Mouse (Mus musculus) liver, adult 2 months (tissue): ENCODE measurements around the gene Apmap. TPM values are rescaled to one million over a fixed set of nuclear protein-coding genes. Genes with fewer than 3 reads are reported as not detected.

Source experiments
- DNase-seq: peaks from one replicate; pipeline ENCODE4 v3.0.0-alpha.2; 2011; ENCODE audit warnings: low read depth, low spot score; ENCODE audit errors: extremely low read depth
- H3K27ac ChIP-seq: fragments of 200-500 bp; replicated peaks from 2 replicates; pipeline ENCODE4 v1.5.1; 2012; ENCODE audit warnings: low read depth, mild to moderate bottlenecking, control low read depth, inconsistent platforms, low read length; ENCODE audit not compliant: insufficient read depth
- H3K27me3 ChIP-seq: fragments of 200-500 bp; 2 replicates; pipeline ENCODE4 v1.6.1; 2012; ENCODE audit warnings: mild to moderate bottlenecking, moderate library complexity, low read length, inconsistent platforms; ENCODE audit not compliant: control insufficient read depth, insufficient read depth
- H3K36me3 ChIP-seq: fragments of 200-500 bp; 2 replicates; pipeline ENCODE4 v1.6.1; 2012; ENCODE audit warnings: low read length, inconsistent platforms; ENCODE audit not compliant: control insufficient read depth, insufficient read depth
- H3K4me1 ChIP-seq: fragments of 200-500 bp; 2 replicates; pipeline ENCODE4 v1.6.1; 2011; ENCODE audit warnings: low read length; ENCODE audit not compliant: control insufficient read depth, insufficient read depth
- H3K4me3 ChIP-seq: fragments of 200-500 bp; 2 replicates; pipeline ENCODE4 v1.5.1; 2011; ENCODE audit warnings: low read depth, mild to moderate bottlenecking, control low read depth, low read length, moderate library complexity; ENCODE audit not compliant: insufficient read depth
- H3K79me2 ChIP-seq: fragments of 200-500 bp; 2 replicates; pipeline ENCODE4 v1.6.1; 2012; ENCODE audit warnings: inconsistent platforms, mild to moderate bottlenecking, low read length, moderate library complexity; ENCODE audit not compliant: control insufficient read depth, insufficient read depth
- H3K9ac ChIP-seq: fragments of 200-500 bp; 2 replicates; pipeline ENCODE4 v1.6.1; 2012; ENCODE audit warnings: low read depth, mild to moderate bottlenecking, control low read depth, inconsistent platforms, low read length
- CTCF ChIP-seq: fragments of 200-500 bp; IDR thresholded peaks from 2 replicates; pipeline ENCODE4 v1.5.1; 2011; ENCODE audit warnings: low read depth, low read length, control low read depth
- POLR2A ChIP-seq: fragments of 200-500 bp; IDR thresholded peaks from 2 replicates; pipeline ENCODE4 v1.6.1; 2011; ENCODE audit warnings: low read length, control low read depth; ENCODE audit not compliant: insufficient read depth; ENCODE audit errors: extremely low read depth
- WGBS: fragments of 180-500 bp; shearing (Covaris S2); methylation state at CpG from one replicate; pipeline ENCODE4 v1.1.7; 2018; 5-methylcytosine and 5-hydroxymethylcytosine counted together
- polyA plus RNA-seq: library from polyadenylated mRNA; depleted of rRNA; stranded (reverse); fragments of >200 nt; gene quantifications from 2 replicates; pipeline ENCODE4 v1.2.3, GENCODE M21; 2012
- total RNA-seq: library from RNA; depleted of rRNA; stranded (reverse); fragments of >200 nt; gene quantifications from 2 replicates; pipeline ENCODE4 v1.2.3, GENCODE M21; 2014

The Apmap gene
- total and polyA plus RNA-seq, 2 experiments, result 23.5 to 42.9 TPM

GRCm38 (mm10) chr2:150627140-150627539, 18.8 kb upstream of the Apmap start:
- Histone ChIP-seq H3K27me3 (no peaks in the 10 kb centered on the region), H3K27ac (no peak overlapping the region), H3K36me3 (no peaks in the 10 kb centered on the region), H3K4me1 (no peaks in the 10 kb centered on the region), H3K4me3 (no peak overlapping the region), H3K9ac (no peak overlapping the region), H3K79me2 (no peaks in the 10 kb centered on the region)
- TF ChIP-seq CTCF, result no peak
- TF ChIP-seq POLR2A, result no peak
- whole genome bisulfite sequencing, result 73% methylated on average over 6 of the region's 6 CpGs
- DNase-seq, result no peak

GRCm38 (mm10) chr2:150624926-150625325, 16.6 kb upstream of the Apmap start:
- H3K4me1 ChIP-seq, result no peaks in the 10 kb centered on the region
- no peak for TF ChIP-seq POLR2A
- no peak for TF ChIP-seq CTCF
- no peak overlapping the region for H3K9ac ChIP-seq
- no peaks in the 10 kb centered on the region for H3K36me3 ChIP-seq
- no peak overlapping the region for H3K27ac ChIP-seq
- DNase-seq, result no peak
- H3K4me3 ChIP-seq, result no peak overlapping the region
- no peaks in the 10 kb centered on the region for H3K79me2 ChIP-seq
- WGBS, result 89% methylated on average over 8 of the region's 8 CpGs
- no peaks in the 10 kb centered on the region for H3K27me3 ChIP-seq

- H3K9ac ChIP-seq, result no peak overlapping the region
- H3K27ac ChIP-seq, result no peak overlapping the region
- no peaks in the 10 kb centered on the region for H3K79me2 ChIP-seq
- H3K36me3 ChIP-seq, result no peaks in the 10 kb centered on the region
- H3K4me3 ChIP-seq, result no peak overlapping the region
- no peaks in the 10 kb centered on the region for H3K27me3 ChIP-seq
- TF ChIP-seq POLR2A (no peak), CTCF (no peak)
- H3K4me1 ChIP-seq, result no peaks in the 10 kb centered on the region
- WGBS, result 87% methylated on average over 3 of the region's 3 CpGs
- DNase-seq, result no peak
Measured at GRCm38 (mm10) chr2:150623957-150624356, 15.6 kb upstream of the Apmap start.

GRCm38 (mm10) chr2:150621698-150622097, 13.3 kb upstream of the Apmap start:
- no peak for DNase-seq
- no peaks in the 10 kb centered on the region for H3K79me2 ChIP-seq
- H3K27me3 ChIP-seq, result no peaks in the 10 kb centered on the region
- H3K27ac ChIP-seq, result no peak overlapping the region
- no peak for TF ChIP-seq POLR2A
- TF ChIP-seq CTCF, result no peak
- H3K4me3 ChIP-seq, result no peak overlapping the region
- no peaks in the 10 kb centered on the region for H3K4me1 ChIP-seq
- 68% methylated on average over 3 of the region's 3 CpGs for WGBS
- no peak overlapping the region for H3K9ac ChIP-seq
- no peaks in the 10 kb centered on the region for H3K36me3 ChIP-seq

GRCm38 (mm10) chr2:150610097-150610496, 1.7 kb upstream of the Apmap start:
- Histone ChIP-seq H3K4me3 (no peak overlapping the region), H3K27ac (no peak overlapping the region), H3K27me3 (no peaks in the 10 kb centered on the region), H3K36me3 (no peaks in the 10 kb centered on the region), H3K79me2 (no peaks in the 10 kb centered on the region), H3K9ac (no peak overlapping the region), H3K4me1 (peaks cover 5% of the 10 kb centered on the region)
- no peak for DNase-seq
- TF ChIP-seq CTCF (no peak), POLR2A (no peak)
- 28% methylated on average over 3 of the region's 3 CpGs for WGBS

GRCm38 (mm10) chr2:150608872-150609560, 649 bp upstream of the Apmap start:
- DNase-seq, result peak; percentile 76
- no peaks in the 10 kb centered on the region for H3K36me3 ChIP-seq
- peak overlapping the region; percentile 40; the same call in 1 of the 2 replicates for H3K9ac ChIP-seq
- WGBS, result 2% methylated on average over 10 of the region's 10 CpGs
- 0 out of 2 replicates have a peak overlapping the region, but pooled peaks have one; percentile 34 for H3K27ac ChIP-seq
- TF ChIP-seq POLR2A, result no peak
- TF ChIP-seq CTCF, result peak; percentile 13; the same call in 1 of the 2 replicates
- H3K4me3 ChIP-seq, result peak overlapping the region; percentile 95
- no peaks in the 10 kb centered on the region for H3K79me2 ChIP-seq
- peaks cover 5% of the 10 kb centered on the region for H3K4me1 ChIP-seq
- no peaks in the 10 kb centered on the region for H3K27me3 ChIP-seq
